Mouse (Mus musculus) neural tube, embryonic 14.5 days (tissue): ENCODE results near the gene Inka2. TPM values are rescaled to one million over a fixed set of nuclear protein-coding genes. Genes with fewer than 3 reads are reported as not detected.
A peak's percentile ranks its signal among the peaks of the same experiment; 100 is the strongest.

Source experiments
- ATAC-seq: fragments of 200-750 bp; cut with Nextera tagmentation; 2 replicates; pipeline ENCODE4 v1.8.0; 2017; ENCODE audit warnings: low read depth, mild to moderate bottlenecking, moderate TSS enrichment, moderate library complexity
- H3K27ac ChIP-seq: fragments of 300-500 bp; sonication (generic); 2 replicates; pipeline ENCODE4 v1.5.1; 2014; ENCODE audit warnings: low read depth, mild to moderate bottlenecking, control low read depth, low read length, moderate library complexity, mixed read lengths
- H3K27me3 ChIP-seq: fragments of 300-500 bp; sonication (generic); 2 replicates; pipeline ENCODE4 v1.6.1; 2014; ENCODE audit warnings: low read length; ENCODE audit not compliant: control insufficient read depth, insufficient read depth
- H3K36me3 ChIP-seq: fragments of 300-500 bp; sonication (generic); 2 replicates; pipeline ENCODE4 v1.6.1; 2014; ENCODE audit warnings: low read length, mixed read lengths; ENCODE audit not compliant: control insufficient read depth, insufficient read depth
- H3K4me1 ChIP-seq: fragments of 300-500 bp; sonication (generic); 2 replicates; pipeline ENCODE4 v1.6.1; 2014; ENCODE audit warnings: low read length; ENCODE audit not compliant: control insufficient read depth, insufficient read depth
- H3K4me2 ChIP-seq: fragments of 300-500 bp; sonication (generic); 2 replicates; pipeline ENCODE4 v1.6.1; 2014; ENCODE audit warnings: mild to moderate bottlenecking, low read depth, low read length, control low read depth
- H3K4me3 ChIP-seq: fragments of 300-500 bp; sonication (generic); 2 replicates; pipeline ENCODE4 v1.5.1; 2014; ENCODE audit warnings: low read depth, low read length, control low read depth, mixed read lengths
- H3K9ac ChIP-seq: fragments of 300-500 bp; sonication (generic); replicated peaks from 2 replicates; pipeline ENCODE4 v1.6.1; 2014; ENCODE audit warnings: low read depth, mild to moderate bottlenecking, control low read depth, low read length, mixed read lengths
- H3K9me3 ChIP-seq: fragments of 300-500 bp; sonication (generic); 2 replicates; pipeline ENCODE4 v1.6.1; 2016; ENCODE audit warnings: low read length; ENCODE audit not compliant: control insufficient read depth
- WGBS: fragments of 180-500 bp; shearing (Covaris S2); extraction: QIAGEN DNeasy Blood & Tissue Kit; methylation state at CpG from one replicate; pipeline ENCODE4 v1.1.7; 2014; 5-methylcytosine and 5-hydroxymethylcytosine counted together
- polyA plus RNA-seq: library from polyadenylated mRNA; unstranded; fragments of >200 nt; fragmentation: Nextera tagmentation; extraction: Ambion mirVana; gene quantifications from 2 replicates; pipeline ENCODE4 v1.2.1, GENCODE M21; 2014

Gene Inka2
- polyA plus RNA-seq, 1 experiment from 2014 or later, result 3.6 TPM

GRCm38 (mm10) chr3:105670801-105671200 is 33.6 kb upstream of the Inka2 start:
- Histone ChIP-seq H3K4me2 (no peak overlapping the region), H3K27me3 (no peaks in the 10 kb centered on the region), H3K9me3 (no peaks in the 10 kb centered on the region), H3K36me3 (no peaks in the 10 kb centered on the region), H3K4me1 (no peaks in the 10 kb centered on the region), H3K9ac (no peak overlapping the region), H3K27ac (no peak overlapping the region), H3K4me3 (no peak overlapping the region)
- WGBS, result 70% methylated on average over 1 of the region's 1 CpGs
- no peak for ATAC-seq

GRCm38 (mm10) chr3:105674595-105675218 is 29.7 kb upstream of the Inka2 start:
- no peaks in the 10 kb centered on the region for H3K9me3 ChIP-seq
- no peak overlapping the region for H3K4me2 ChIP-seq
- no peaks in the 10 kb centered on the region for H3K27me3 ChIP-seq
- ATAC-seq, result peak; percentile 89
- H3K4me3 ChIP-seq, result no peak overlapping the region
- H3K36me3 ChIP-seq, result peaks cover 8% of the 10 kb centered on the region; the same call in 1 of the 2 replicates
- H3K4me1 ChIP-seq, result no peaks in the 10 kb centered on the region
- WGBS, result 26% methylated on average over 7 of the region's 7 CpGs
- no peak overlapping the region for H3K9ac ChIP-seq
- no peak overlapping the region for H3K27ac ChIP-seq

GRCm38 (mm10) chr3:105675932-105676331 is 28.5 kb upstream of the Inka2 start:
- no peaks in the 10 kb centered on the region for H3K27me3 ChIP-seq
- no peaks in the 10 kb centered on the region for H3K9me3 ChIP-seq
- no peak overlapping the region for H3K4me3 ChIP-seq
- H3K4me2 ChIP-seq, result no peak overlapping the region
- WGBS, result 61% methylated on average over 2 of the region's 2 CpGs
- H3K9ac ChIP-seq, result no peak overlapping the region
- ATAC-seq, result no peak
- no peaks in the 10 kb centered on the region for H3K4me1 ChIP-seq
- peaks cover 12% of the 10 kb centered on the region; the same call in 1 of the 2 replicates for H3K36me3 ChIP-seq
- H3K27ac ChIP-seq, result no peak overlapping the region

- 89% methylated on average over 7 of the region's 7 CpGs for WGBS
- ATAC-seq, result no peak
- Histone ChIP-seq H3K9ac (no peak overlapping the region), H3K4me1 (no peaks in the 10 kb centered on the region), H3K27ac (no peak overlapping the region), H3K9me3 (no peaks in the 10 kb centered on the region), H3K4me3 (no peak overlapping the region), H3K27me3 (no peaks in the 10 kb centered on the region), H3K36me3 (peaks cover 27% of the 10 kb centered on the region; the same call in 1 of the 2 replicates), H3K4me2 (no peak overlapping the region)
These were observed 24.1 kb upstream of the Inka2 start for GRCm38 (mm10) chr3:105680346-105680745.

GRCm38 (mm10) chr3:105686394-105687323 is 17.7 kb upstream of the Inka2 start:
- H3K9ac ChIP-seq, result peak overlapping the region; percentile 86
- peak overlapping the region; percentile 82 for H3K4me2 ChIP-seq
- no peaks in the 10 kb centered on the region for H3K9me3 ChIP-seq
- H3K4me1 ChIP-seq, result peaks cover 8% of the 10 kb centered on the region
- peak; percentile 82 for ATAC-seq
- peak overlapping the region; percentile 81 for H3K27ac ChIP-seq
- WGBS, result 9% methylated on average over 59 of the region's 60 CpGs
- H3K36me3 ChIP-seq, result peaks cover 10% of the 10 kb centered on the region; the same call in 1 of the 2 replicates
- no peaks in the 10 kb centered on the region; the same call in 1 of the 2 replicates for H3K27me3 ChIP-seq
- peak overlapping the region; percentile 90 for H3K4me3 ChIP-seq

- H3K4me1 ChIP-seq, result peaks cover 8% of the 10 kb centered on the region
- peak within 1 kb of the TSS; percentile 81 for H3K27ac ChIP-seq
- H3K4me3 ChIP-seq, result peak within 1 kb of the TSS; percentile 90
- no peaks in the 10 kb centered on the region; the same call in 1 of the 2 replicates for H3K27me3 ChIP-seq
- ATAC-seq, result peak; percentile 97
- WGBS, result under 1% methylated on average over 72 of the region's 72 CpGs
- peaks cover 9% of the 10 kb centered on the region; the same call in 1 of the 2 replicates for H3K36me3 ChIP-seq
- H3K9me3 ChIP-seq, result no peaks in the 10 kb centered on the region
- H3K4me2 ChIP-seq, result peak within 1 kb of the TSS; percentile 82
- peak within 1 kb of the TSS; percentile 86 for H3K9ac ChIP-seq
These were observed 16.9 kb upstream of the Inka2 start, which contains the start of gene Ddx20 for GRCm38 (mm10) chr3:105687324-105688060. Gene Ddx20 (minus strand): TSS chr3:105687574.

GRCm38 (mm10) chr3:105688536-105688935 is 15.9 kb upstream of the Inka2 start:
- H3K27me3 ChIP-seq, result no peaks in the 10 kb centered on the region; the same call in 1 of the 2 replicates
- H3K36me3 ChIP-seq, result 0 out of 2 replicates have a peak, but pooled peaks cover 6% of the 10 kb centered on the region
- no peak overlapping the region for H3K9ac ChIP-seq
- H3K27ac ChIP-seq, result no peak overlapping the region
- WGBS, result 92% methylated on average over 2 of the region's 2 CpGs
- no peak overlapping the region for H3K4me2 ChIP-seq
- H3K9me3 ChIP-seq, result no peaks in the 10 kb centered on the region
- H3K4me3 ChIP-seq, result no peak overlapping the region
- ATAC-seq, result no peak
- peaks cover 8% of the 10 kb centered on the region for H3K4me1 ChIP-seq

- Histone ChIP-seq H3K4me3 (no peak overlapping the region), H3K4me1 (peaks cover 14% of the 10 kb centered on the region; the same call in 1 of the 2 replicates), H3K9me3 (no peaks in the 10 kb centered on the region), H3K27me3 (no peaks in the 10 kb centered on the region), H3K36me3 (no peaks in the 10 kb centered on the region), H3K4me2 (no peak overlapping the region), H3K9ac (no peak overlapping the region), H3K27ac (no peak overlapping the region)
- no peak for ATAC-seq
- WGBS, result 84% methylated on average over 14 of the region's 14 CpGs
These were observed 10.9 kb upstream of the Inka2 start for GRCm38 (mm10) chr3:105693327-105694080.
